Mouse (Mus musculus): Measurements from ENCODE around the gene Nelfcd. TPM values are rescaled to one million over a fixed set of nuclear protein-coding genes. Genes with fewer than 3 reads are reported as not detected.

Nelfcd gene
- total RNA-seq, 1 experiment from 2014 or later: 63.7 TPM

Other genes with a start within 250 kb of the Nelfcd start
- 2,468 and 2,497 TPM in 2 replicates for gene Gnas, start 131.5 kb upstream of the Nelfcd start, total RNA-seq (2021)
- gene Gm20721, start 69.1 kb upstream of the Nelfcd start, total RNA-seq (2021): 2.1 and 2.4 TPM in 2 replicates
- gene Ctsz, start 23.2 kb downstream of the Nelfcd start, total RNA-seq (2021): 133 and 134 TPM in 2 replicates
- gene Tubb1, start 34.9 kb downstream of the Nelfcd start, total RNA-seq (2021): 0.73 TPM in 1 of 2 replicates, not detected in the other
- gene Atp5e, start 48.3 kb downstream of the Nelfcd start, total RNA-seq (2021): 355 and 471 TPM in 2 replicates
- 103 and 108 TPM in 2 replicates for gene Prelid3b, start 57.3 kb downstream of the Nelfcd start, total RNA-seq (2021)
- 0.06 and 0.14 TPM in 2 replicates for gene Zfp831, start 227.7 kb downstream of the Nelfcd start, total RNA-seq (2021)